Mouse (Mus musculus) embryonic facial prominence, embryonic 13.5 days (tissue): ENCODE data around the gene Olfr525. TPM values are rescaled to one million over a fixed set of nuclear protein-coding genes. Genes with fewer than 3 reads are reported as not detected.

Experiments used
- ATAC-seq: fragments of 200-750 bp; cut with Nextera tagmentation; 2 replicates; pipeline ENCODE4 v1.8.0; 2017; ENCODE audit warnings: low read depth; ENCODE audit not compliant: insufficient number of reproducible peaks, insufficient read depth, low FRiP score, low TSS enrichment
- H3K27ac ChIP-seq: fragments of 300-500 bp; sonication (generic); 2 replicates; pipeline ENCODE4 v1.5.1; 2015; ENCODE audit warnings: moderate library complexity, mild to moderate bottlenecking, inconsistent platforms
- H3K27me3 ChIP-seq: fragments of 300-500 bp; sonication (generic); 2 replicates; pipeline ENCODE4 v1.6.1; 2015; ENCODE audit warnings: mild to moderate bottlenecking, inconsistent platforms
- H3K36me3 ChIP-seq: fragments of 300-500 bp; sonication (generic); 2 replicates; pipeline ENCODE4 v1.6.1; 2015; ENCODE audit warnings: mild to moderate bottlenecking, inconsistent platforms
- H3K4me1 ChIP-seq: fragments of 300-500 bp; sonication (generic); 2 replicates; pipeline ENCODE4 v1.6.1; 2015; ENCODE audit warnings: inconsistent platforms
- H3K4me2 ChIP-seq: fragments of 300-500 bp; sonication (generic); 2 replicates; pipeline ENCODE4 v1.6.1; 2015; ENCODE audit warnings: moderate library complexity, mild to moderate bottlenecking, inconsistent platforms
- H3K4me3 ChIP-seq: fragments of 300-500 bp; sonication (generic); 2 replicates; pipeline ENCODE4 v1.5.1; 2015; ENCODE audit warnings: mild to moderate bottlenecking, inconsistent platforms
- H3K9ac ChIP-seq: fragments of 300-500 bp; sonication (generic); 2 replicates; pipeline ENCODE4 v1.6.1; 2015; ENCODE audit warnings: mild to moderate bottlenecking, inconsistent platforms
- H3K9me3 ChIP-seq: fragments of 300-500 bp; sonication (generic); 2 replicates; pipeline ENCODE4 v1.6.1; 2016; ENCODE audit warnings: inconsistent platforms
- WGBS: fragments of 180-500 bp; shearing (Covaris S2); methylation state at CpG from one replicate; pipeline ENCODE4 v1.1.7; 2015; ENCODE audit warnings: mixed read lengths; 5-methylcytosine and 5-hydroxymethylcytosine counted together
- polyA plus RNA-seq: library from polyadenylated mRNA; unstranded; fragments of >200 nt; fragmentation: Nextera tagmentation; extraction: Ambion mirVana; gene quantifications from 2 replicates; pipeline ENCODE4 v1.2.1, GENCODE M21; 2015

Gene Olfr525
- polyA plus RNA-seq: not detected in 2 replicates

DNA sequence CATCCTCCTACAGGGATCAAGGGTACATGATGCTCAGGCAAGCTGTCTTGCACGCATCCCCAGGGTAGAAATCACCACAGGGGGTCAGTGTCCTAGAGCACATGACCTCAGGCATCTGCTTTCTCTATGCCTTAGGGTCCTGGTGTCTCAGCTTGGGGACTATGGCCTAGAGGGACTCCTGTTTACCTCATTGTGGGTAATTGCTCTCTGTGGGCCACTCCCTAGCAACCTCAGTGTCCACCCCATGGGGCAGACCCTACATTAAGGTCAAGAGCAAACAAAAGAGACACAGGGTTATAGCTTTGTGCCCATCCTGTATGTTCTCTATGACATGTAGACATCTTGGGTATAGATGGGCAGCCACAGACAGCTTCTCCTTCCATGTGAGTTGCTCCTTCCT lies at the start of gene Olfr525:
Gene Olfr525 (plus strand): TSS at position 301 of the 400 bp plus-strand sequence.
- 55% methylated on average over 1 of the region's 1 CpGs for WGBS
- Histone ChIP-seq H3K4me1 (no peaks in the 10 kb centered on the region), H3K27ac (no peak within 1 kb of the TSS), H3K4me3 (no peak within 1 kb of the TSS), H3K36me3 (no peaks in the 10 kb centered on the region), H3K9ac (no peak within 1 kb of the TSS), H3K27me3 (no peaks in the 10 kb centered on the region), H3K4me2 (no peak within 1 kb of the TSS), H3K9me3 (no peaks in the 10 kb centered on the region)
- ATAC-seq: no peak

DNA sequence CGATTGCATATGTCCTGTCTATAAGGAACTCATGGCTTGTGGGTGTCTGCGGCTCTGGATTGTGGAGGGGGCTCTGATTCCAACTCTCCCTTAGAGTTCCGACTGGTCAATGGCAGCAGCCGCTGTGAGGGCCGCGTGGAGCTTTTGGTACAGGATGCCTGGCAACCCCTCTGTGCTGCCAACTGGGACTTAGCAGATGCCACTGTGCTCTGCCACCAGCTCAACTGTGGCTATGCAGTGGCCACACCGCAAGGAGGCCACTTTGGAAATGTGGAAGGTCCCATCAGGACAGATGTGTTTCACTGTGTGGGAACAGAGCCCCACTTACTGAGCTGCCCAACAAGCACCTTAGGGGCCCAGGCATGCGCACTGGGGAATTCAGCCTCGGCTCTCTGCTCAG lies 24.9 kb upstream of the Olfr525 start:
- H3K4me3 ChIP-seq: no peak overlapping the region
- H3K27me3 ChIP-seq: no peaks in the 10 kb centered on the region
- H3K27ac ChIP-seq: no peak overlapping the region
- no peak overlapping the region for H3K4me2 ChIP-seq
- no peaks in the 10 kb centered on the region for H3K9me3 ChIP-seq
- H3K4me1 ChIP-seq: no peaks in the 10 kb centered on the region
- H3K9ac ChIP-seq: no peak overlapping the region
- no peaks in the 10 kb centered on the region for H3K36me3 ChIP-seq
- ATAC-seq: no peak
- WGBS: 91% methylated on average over 9 of the region's 9 CpGs

- no peak overlapping the region for H3K4me2 ChIP-seq
- H3K36me3 ChIP-seq: no peaks in the 10 kb centered on the region
- H3K27me3 ChIP-seq: no peaks in the 10 kb centered on the region
- H3K4me1 ChIP-seq: no peaks in the 10 kb centered on the region
- no peak for ATAC-seq
- no peaks in the 10 kb centered on the region for H3K9me3 ChIP-seq
- H3K9ac ChIP-seq: no peak overlapping the region
- no peak overlapping the region for H3K27ac ChIP-seq
- WGBS: 76% methylated on average over 6 of the region's 6 CpGs
- no peak overlapping the region for H3K4me3 ChIP-seq
Observed at GRCm38 (mm10) chr7:140296876-140297275, 23.8 kb upstream of the Olfr525 start.

- no peak for ATAC-seq
- H3K9me3 ChIP-seq: no peaks in the 10 kb centered on the region
- WGBS: 74% methylated on average over 3 of the region's 3 CpGs
- no peaks in the 10 kb centered on the region for H3K4me1 ChIP-seq
- H3K27me3 ChIP-seq: no peaks in the 10 kb centered on the region
- no peak overlapping the region for H3K27ac ChIP-seq
- H3K36me3 ChIP-seq: no peaks in the 10 kb centered on the region
- H3K9ac ChIP-seq: no peak overlapping the region
- H3K4me3 ChIP-seq: no peak overlapping the region
- H3K4me2 ChIP-seq: no peak overlapping the region
Observed at GRCm38 (mm10) chr7:140299416-140299815, 21.2 kb upstream of the Olfr525 start.

DNA sequence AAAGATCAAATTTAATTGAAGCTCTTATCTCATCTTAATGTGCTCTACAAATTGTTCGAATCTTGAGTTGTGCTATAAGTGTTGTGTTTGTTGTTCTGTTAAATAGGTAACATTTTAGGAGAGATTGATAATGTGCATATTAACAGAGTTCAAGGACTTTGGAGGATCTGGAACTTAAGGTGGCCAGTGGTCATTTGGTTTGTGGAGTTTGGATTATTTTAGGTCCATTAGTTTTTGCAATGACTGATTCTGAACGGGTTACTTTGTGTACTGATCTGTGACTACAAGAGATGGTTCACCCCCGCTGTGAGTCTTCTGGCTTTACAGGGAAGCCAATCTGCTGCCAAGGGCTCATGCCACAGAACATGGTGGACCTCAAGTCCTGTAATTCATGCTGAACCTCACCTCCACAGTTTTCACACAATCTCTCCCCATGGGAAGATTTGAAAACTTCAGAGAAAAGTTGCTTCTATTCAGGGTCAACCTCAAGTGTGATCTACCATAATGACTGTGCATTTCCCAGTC lies 735 bp upstream of the Olfr525 start:
- H3K4me1 ChIP-seq: no peaks in the 10 kb centered on the region
- H3K4me2 ChIP-seq: no peak overlapping the region
- no peak overlapping the region for H3K9ac ChIP-seq
- no peaks in the 10 kb centered on the region for H3K9me3 ChIP-seq
- 77% methylated on average over 3 of the region's 3 CpGs for WGBS
- H3K27ac ChIP-seq: no peak overlapping the region
- H3K4me3 ChIP-seq: no peak overlapping the region
- no peaks in the 10 kb centered on the region for H3K27me3 ChIP-seq
- ATAC-seq: no peak
- no peaks in the 10 kb centered on the region for H3K36me3 ChIP-seq

DNA sequence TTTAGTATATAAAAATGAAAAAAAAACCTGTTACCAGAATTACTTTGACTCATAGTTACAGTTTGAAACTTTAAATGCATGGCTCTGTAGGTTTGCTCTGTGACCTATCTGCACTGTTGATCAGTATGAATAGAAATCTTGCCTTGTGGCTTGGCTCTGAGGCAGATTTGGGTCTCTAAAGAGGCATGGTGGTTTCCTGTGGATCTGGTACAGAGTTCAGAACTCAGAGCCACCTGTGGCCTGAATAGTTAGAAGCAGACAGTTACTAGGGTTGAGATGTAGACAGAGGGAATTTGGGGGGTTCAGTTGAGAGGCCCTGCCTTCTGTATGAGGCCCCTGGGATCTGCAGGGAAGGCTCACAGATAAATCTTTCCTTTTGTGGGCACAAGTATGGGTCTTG lies 477 bp downstream of the Olfr525 start:
- no peaks in the 10 kb centered on the region for H3K36me3 ChIP-seq
- no peak for ATAC-seq
- no peak overlapping the region for H3K9ac ChIP-seq
- no peaks in the 10 kb centered on the region for H3K27me3 ChIP-seq
- no peak overlapping the region for H3K4me2 ChIP-seq
- H3K4me3 ChIP-seq: no peak overlapping the region
- no peaks in the 10 kb centered on the region for H3K9me3 ChIP-seq
- no peak overlapping the region for H3K27ac ChIP-seq
- H3K4me1 ChIP-seq: no peaks in the 10 kb centered on the region

GRCm38 (mm10) chr7:140329766-140330304 lies 9.2 kb downstream of the Olfr525 start:
- no peaks in the 10 kb centered on the region for H3K36me3 ChIP-seq
- ATAC-seq: no peak
- H3K27me3 ChIP-seq: no peaks in the 10 kb centered on the region
- H3K4me1 ChIP-seq: no peaks in the 10 kb centered on the region
- H3K27ac ChIP-seq: no peak overlapping the region
- H3K4me2 ChIP-seq: no peak overlapping the region
- no peak overlapping the region for H3K4me3 ChIP-seq
- 54% methylated on average over 1 of the region's 1 CpGs for WGBS
- no peaks in the 10 kb centered on the region for H3K9me3 ChIP-seq
- H3K9ac ChIP-seq: no peak overlapping the region

DNA sequence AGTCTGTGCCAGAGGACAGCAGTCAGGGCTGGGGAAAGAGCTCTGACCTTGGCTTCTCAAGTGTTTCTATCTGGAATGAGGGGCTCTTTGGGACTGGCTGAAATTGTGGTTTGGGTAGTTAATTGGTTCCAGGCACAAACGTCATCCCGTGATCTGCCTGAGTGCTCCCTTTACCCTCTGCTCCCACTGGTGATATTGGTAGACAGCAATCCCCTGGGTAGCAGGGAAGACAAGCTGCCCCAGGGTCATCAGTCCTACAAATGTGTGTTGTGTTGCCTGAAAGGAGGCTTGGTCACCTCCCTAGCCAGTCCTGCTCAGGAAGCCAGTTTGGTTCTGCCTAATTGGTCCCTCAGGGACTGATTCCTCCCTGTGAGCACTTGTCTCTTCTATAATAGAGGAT lies 13.1 kb downstream of the Olfr525 start, which contains the start of gene Olfr527:
Gene Olfr527 (plus strand): TSS at position 301 of the 400 bp plus-strand sequence.
- Histone ChIP-seq H3K36me3 (no peaks in the 10 kb centered on the region), H3K27ac (no peak within 1 kb of the TSS), H3K4me3 (no peak within 1 kb of the TSS), H3K4me1 (no peaks in the 10 kb centered on the region), H3K4me2 (no peak within 1 kb of the TSS), H3K9me3 (no peaks in the 10 kb centered on the region), H3K27me3 (no peaks in the 10 kb centered on the region), H3K9ac (no peak within 1 kb of the TSS)
- ATAC-seq: no peak
- 33% methylated on average over 2 of the region's 2 CpGs for WGBS

- ATAC-seq: no peak
- no peaks in the 10 kb centered on the region for H3K27me3 ChIP-seq
- H3K4me3 ChIP-seq: no peak within 1 kb of the TSS
- H3K4me1 ChIP-seq: no peaks in the 10 kb centered on the region
- no peak within 1 kb of the TSS for H3K27ac ChIP-seq
- H3K4me2 ChIP-seq: no peak within 1 kb of the TSS
- no peak within 1 kb of the TSS for H3K9ac ChIP-seq
- 59% methylated on average over 3 of the region's 3 CpGs for WGBS
- no peaks in the 10 kb centered on the region for H3K36me3 ChIP-seq
- H3K9me3 ChIP-seq: no peaks in the 10 kb centered on the region
Observed at GRCm38 (mm10) chr7:140361571-140361970, 40.9 kb downstream of the Olfr525 start, which contains the start of gene Olfr60. Olfr60 (minus strand) TSS chr7:140361671.

DNA sequence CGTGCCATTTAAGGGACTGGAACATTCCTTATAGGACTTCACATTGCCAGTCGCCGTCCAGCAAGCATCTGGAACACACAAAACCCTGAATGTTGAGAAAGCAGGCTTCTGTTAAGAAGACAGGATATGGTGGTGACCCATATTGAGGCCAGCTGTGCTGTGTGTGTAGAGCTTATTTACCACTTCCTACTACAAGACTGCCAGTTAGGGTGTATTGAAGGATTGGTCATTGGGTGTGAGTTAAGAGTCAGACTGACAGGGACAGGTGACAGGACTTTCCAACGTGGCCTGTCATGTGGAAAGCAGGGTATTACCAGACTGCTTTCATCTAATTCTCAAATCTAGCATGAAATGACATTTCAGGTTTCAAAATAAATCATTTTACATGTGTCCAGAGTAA lies 53.6 kb downstream of the Olfr525 start:
- H3K27me3 ChIP-seq: no peaks in the 10 kb centered on the region
- H3K27ac ChIP-seq: no peak overlapping the region
- ATAC-seq: no peak
- H3K9me3 ChIP-seq: no peaks in the 10 kb centered on the region
- 68% methylated on average over 4 of the region's 4 CpGs for WGBS
- H3K4me3 ChIP-seq: no peak overlapping the region
- no peaks in the 10 kb centered on the region for H3K36me3 ChIP-seq
- H3K9ac ChIP-seq: no peak overlapping the region
- no peaks in the 10 kb centered on the region for H3K4me1 ChIP-seq
- H3K4me2 ChIP-seq: no peak overlapping the region

DNA sequence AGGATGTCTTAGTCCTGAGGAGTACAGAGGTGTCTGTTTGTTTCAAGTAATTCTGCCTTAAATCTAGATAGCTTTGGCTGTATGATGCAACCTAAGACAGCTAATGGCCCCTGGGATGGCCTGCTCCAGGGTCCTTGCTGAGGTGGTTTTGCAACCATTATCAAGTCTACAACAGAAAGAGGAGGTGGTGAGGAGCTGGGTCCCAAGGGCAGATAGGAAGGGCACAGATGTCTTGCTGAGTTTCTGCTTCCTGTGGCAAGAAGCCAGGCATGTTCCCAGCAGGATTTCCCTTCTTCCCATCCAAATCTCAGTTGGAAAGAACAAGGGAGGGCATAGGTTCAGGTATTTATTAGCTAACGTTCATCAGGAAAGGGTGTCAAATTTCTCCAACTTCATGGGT lies 55.6 kb downstream of the Olfr525 start, which contains the start of gene Olfr530:
Gene Olfr530 (minus strand): TSS at position 101 of the 400 bp plus-strand sequence.
- no peaks in the 10 kb centered on the region for H3K4me1 ChIP-seq
- H3K9ac ChIP-seq: no peak within 1 kb of the TSS
- H3K9me3 ChIP-seq: no peaks in the 10 kb centered on the region
- H3K27me3 ChIP-seq: no peaks in the 10 kb centered on the region
- no peak within 1 kb of the TSS for H3K27ac ChIP-seq
- WGBS: 21% methylated on average over 1 of the region's 1 CpGs
- H3K4me2 ChIP-seq: no peak within 1 kb of the TSS
- H3K4me3 ChIP-seq: no peak within 1 kb of the TSS
- ATAC-seq: no peak
- H3K36me3 ChIP-seq: no peaks in the 10 kb centered on the region

DNA sequence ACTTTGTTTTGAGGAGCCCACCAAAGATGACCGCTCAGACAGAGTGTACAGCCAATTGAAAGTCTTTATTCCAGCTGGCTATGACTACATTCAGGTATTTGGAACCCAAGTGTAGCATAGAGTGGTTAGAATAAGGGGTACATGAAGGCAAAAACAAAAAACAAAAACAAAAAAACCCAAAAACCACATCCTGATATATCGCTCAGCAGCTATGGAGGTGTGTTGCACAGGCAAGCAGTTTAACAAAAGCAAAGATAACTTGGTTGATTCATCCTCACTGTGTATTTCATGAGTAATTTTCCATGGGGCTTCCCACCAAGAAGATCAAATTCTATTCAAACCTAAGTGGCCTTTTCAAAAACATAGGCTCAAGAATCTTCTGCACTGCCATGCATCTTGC lies 56.3 kb downstream of the Olfr525 start:
- no peak overlapping the region for H3K27ac ChIP-seq
- H3K27me3 ChIP-seq: no peaks in the 10 kb centered on the region
- H3K9ac ChIP-seq: no peak overlapping the region
- H3K9me3 ChIP-seq: no peaks in the 10 kb centered on the region
- no peak overlapping the region for H3K4me2 ChIP-seq
- H3K4me1 ChIP-seq: no peaks in the 10 kb centered on the region
- no peak overlapping the region for H3K4me3 ChIP-seq
- WGBS: 94% methylated on average over 2 of the region's 2 CpGs
- no peak for ATAC-seq
- H3K36me3 ChIP-seq: no peaks in the 10 kb centered on the region
